Mouse (Mus musculus) lung, embryonic 15.5 days (tissue): Measurements from ENCODE around the gene Ypel3. TPM values are rescaled to one million over a fixed set of nuclear protein-coding genes. Genes with fewer than 3 reads are reported as not detected.

Source experiments
- ATAC-seq: fragments of 200-750 bp; cut with Nextera tagmentation; 2 replicates; pipeline ENCODE4 v1.8.0; 2017; ENCODE audit warnings: moderate number of reproducible peaks, borderline replicate concordance; ENCODE audit not compliant: low FRiP score, low TSS enrichment; ENCODE audit errors: extremely low read depth
- H3K27ac ChIP-seq: fragments of 300-500 bp; sonication (generic); 2 replicates; pipeline ENCODE4 v1.5.1; 2015; ENCODE audit warnings: moderate library complexity, mild to moderate bottlenecking, inconsistent platforms
- H3K27me3 ChIP-seq: fragments of 300-500 bp; sonication (generic); 2 replicates; pipeline ENCODE4 v1.6.1; 2015; ENCODE audit warnings: inconsistent platforms
- H3K36me3 ChIP-seq: fragments of 300-500 bp; sonication (generic); 2 replicates; pipeline ENCODE4 v1.6.1; 2015; ENCODE audit warnings: inconsistent platforms
- H3K4me1 ChIP-seq: fragments of 300-500 bp; sonication (generic); 2 replicates; pipeline ENCODE4 v1.6.1; 2015; ENCODE audit warnings: inconsistent platforms
- H3K4me2 ChIP-seq: fragments of 300-500 bp; sonication (generic); 2 replicates; pipeline ENCODE4 v1.6.1; 2015; ENCODE audit warnings: inconsistent platforms, mild to moderate bottlenecking, moderate library complexity
- H3K4me3 ChIP-seq: fragments of 300-500 bp; sonication (generic); 2 replicates; pipeline ENCODE4 v1.5.1; 2015; ENCODE audit warnings: mild to moderate bottlenecking, inconsistent platforms
- H3K9ac ChIP-seq: fragments of 300-500 bp; sonication (generic); 2 replicates; pipeline ENCODE4 v1.6.1; 2015; ENCODE audit warnings: inconsistent platforms
- H3K9me3 ChIP-seq: fragments of 300-500 bp; sonication (generic); 2 replicates; pipeline ENCODE4 v1.6.1; 2016; ENCODE audit warnings: inconsistent platforms
- WGBS: fragments of 180-500 bp; shearing (Covaris S2); methylation state at CpG from one replicate; pipeline ENCODE4 v1.1.7; 2015; 5-methylcytosine and 5-hydroxymethylcytosine counted together
- polyA plus RNA-seq: library from polyadenylated mRNA; unstranded; fragments of >200 nt; fragmentation: Nextera tagmentation; extraction: Ambion mirVana; gene quantifications from 2 replicates; pipeline ENCODE4 v1.2.1, GENCODE M21; 2015

Ypel3 gene
- polyA plus RNA-seq, 1 experiment from 2014 or later, result 96.2 TPM

GRCm38 (mm10) chr7:126795387-126796317 lies 18.9 kb downstream of the Ypel3 start:
- H3K4me3 ChIP-seq, result no peak overlapping the region
- 77% methylated on average over 16 of the region's 16 CpGs for WGBS
- H3K4me1 ChIP-seq, result peaks cover 41% of the 10 kb centered on the region

GRCm38 (mm10) chr7:126796350-126796932 lies 19.7 kb downstream of the Ypel3 start:
- ATAC-seq, result no peak
- peak overlapping the region; percentile 14; the same call in 1 of the 2 replicates for H3K4me2 ChIP-seq
- peaks cover 39% of the 10 kb centered on the region for H3K4me1 ChIP-seq
- peaks cover 38% of the 10 kb centered on the region for H3K36me3 ChIP-seq
- WGBS, result 77% methylated on average over 8 of the region's 8 CpGs
- H3K4me3 ChIP-seq, result no peak overlapping the region
- no peak overlapping the region for H3K27ac ChIP-seq
- H3K9me3 ChIP-seq, result no peaks in the 10 kb centered on the region
- H3K27me3 ChIP-seq, result no peaks in the 10 kb centered on the region
- H3K9ac ChIP-seq, result no peak overlapping the region

More at GRCm38 (mm10) chr7:126795387-126796317, 18.9 kb downstream of the Ypel3 start:
- Histone ChIP-seq H3K4me2 (no peak overlapping the region), H3K9me3 (no peaks in the 10 kb centered on the region), H3K9ac (no peak overlapping the region), H3K36me3 (peaks cover 38% of the 10 kb centered on the region), H3K27me3 (no peaks in the 10 kb centered on the region), H3K27ac (no peak overlapping the region)
- ATAC-seq, result no peak

- H3K36me3 ChIP-seq, result peaks cover 41% of the 10 kb centered on the region
- peak within 1 kb of the TSS; percentile 95 for H3K27ac ChIP-seq
- 16% methylated on average over 21 of the region's 21 CpGs for WGBS
- peak within 1 kb of the TSS; percentile 89 for H3K4me3 ChIP-seq
- H3K4me1 ChIP-seq, result peaks cover 39% of the 10 kb centered on the region
- peak within 1 kb of the TSS; percentile 86 for H3K4me2 ChIP-seq
- no peaks in the 10 kb centered on the region for H3K9me3 ChIP-seq
- H3K9ac ChIP-seq, result peak within 1 kb of the TSS; percentile 92
- H3K27me3 ChIP-seq, result no peaks in the 10 kb centered on the region
- ATAC-seq, result no peak
Observed at GRCm38 (mm10) chr7:126797411-126798126, 20.8 kb downstream of the Ypel3 start, which contains the start of gene Fam57b. Gene Fam57b, plus strand, starts transcription at chr7:126797668.

GRCm38 (mm10) chr7:126798127-126799049 lies 21.6 kb downstream of the Ypel3 start:
- Histone ChIP-seq H3K4me1 (peaks cover 31% of the 10 kb centered on the region), H3K27ac (peak overlapping the region; percentile 95), H3K4me2 (peak overlapping the region; percentile 86), H3K36me3 (peaks cover 44% of the 10 kb centered on the region), H3K9ac (peak overlapping the region; percentile 92), H3K4me3 (peak overlapping the region; percentile 89), H3K27me3 (no peaks in the 10 kb centered on the region), H3K9me3 (no peaks in the 10 kb centered on the region)
- WGBS, result under 1% methylated on average over 40 of the region's 40 CpGs
- no peak for ATAC-seq

GRCm38 (mm10) chr7:126799050-126799467 lies 22.3 kb downstream of the Ypel3 start:
- Histone ChIP-seq H3K36me3 (peaks cover 39% of the 10 kb centered on the region), H3K9me3 (no peaks in the 10 kb centered on the region), H3K27ac (peak overlapping the region; percentile 99), H3K9ac (peak overlapping the region; percentile 92), H3K4me1 (peaks cover 30% of the 10 kb centered on the region), H3K27me3 (no peaks in the 10 kb centered on the region), H3K4me2 (peak overlapping the region; percentile 86), H3K4me3 (peak overlapping the region; percentile 89)
- ATAC-seq, result peak; percentile 97
- WGBS, result 0% methylated on average over 30 of the region's 36 CpGs

GRCm38 (mm10) chr7:126799468-126800268 lies 22.9 kb downstream of the Ypel3 start:
- WGBS, result 3% methylated on average over 36 of the region's 38 CpGs
- peak overlapping the region; percentile 76 for H3K9ac ChIP-seq
- H3K4me3 ChIP-seq, result peak overlapping the region; percentile 89
- H3K9me3 ChIP-seq, result no peaks in the 10 kb centered on the region
- H3K27ac ChIP-seq, result peak overlapping the region; percentile 99
- peak; percentile 90 for ATAC-seq
- H3K4me1 ChIP-seq, result peaks cover 30% of the 10 kb centered on the region
- peak overlapping the region; percentile 86 for H3K4me2 ChIP-seq
- H3K36me3 ChIP-seq, result peaks cover 33% of the 10 kb centered on the region
- no peaks in the 10 kb centered on the region for H3K27me3 ChIP-seq

GRCm38 (mm10) chr7:126800269-126801056 lies 23.7 kb downstream of the Ypel3 start:
- WGBS, result 56% methylated on average over 5 of the region's 5 CpGs
- ATAC-seq, result no peak
- Histone ChIP-seq H3K4me1 (peaks cover 30% of the 10 kb centered on the region), H3K4me2 (peak overlapping the region; percentile 86), H3K9me3 (no peaks in the 10 kb centered on the region), H3K27ac (peak overlapping the region; percentile 99), H3K27me3 (no peaks in the 10 kb centered on the region), H3K9ac (peak overlapping the region; percentile 76), H3K4me3 (peak overlapping the region; percentile 89), H3K36me3 (peaks cover 27% of the 10 kb centered on the region)

- H3K4me2 ChIP-seq, result no peak overlapping the region
- no peak for ATAC-seq
- H3K27ac ChIP-seq, result peak overlapping the region; percentile 99; the same call in 1 of the 2 replicates
- WGBS, result 89% methylated on average over 16 of the region's 16 CpGs
- peaks cover 24% of the 10 kb centered on the region for H3K36me3 ChIP-seq
- H3K9ac ChIP-seq, result no peak overlapping the region
- H3K9me3 ChIP-seq, result no peaks in the 10 kb centered on the region
- H3K27me3 ChIP-seq, result no peaks in the 10 kb centered on the region
- H3K4me3 ChIP-seq, result no peak overlapping the region
- H3K4me1 ChIP-seq, result peaks cover 30% of the 10 kb centered on the region
Observed at GRCm38 (mm10) chr7:126801057-126801422, 24.3 kb downstream of the Ypel3 start.

GRCm38 (mm10) chr7:126802134-126802889 lies 25.6 kb downstream of the Ypel3 start:
- no peak overlapping the region for H3K27ac ChIP-seq
- no peak overlapping the region for H3K9ac ChIP-seq

More at GRCm38 (mm10) chr7:126802134-126802889, 25.6 kb downstream of the Ypel3 start:
- Histone ChIP-seq H3K27me3 (no peaks in the 10 kb centered on the region), H3K4me3 (no peak overlapping the region), H3K4me1 (peaks cover 25% of the 10 kb centered on the region), H3K9me3 (no peaks in the 10 kb centered on the region), H3K4me2 (no peak overlapping the region), H3K36me3 (peaks cover 12% of the 10 kb centered on the region; the same call in 1 of the 2 replicates)
- WGBS, result 80% methylated on average over 11 of the region's 11 CpGs
- no peak for ATAC-seq
